Comparison of ENCODE assay signal across 8 mouse cellular contexts in genomic region chrX:38563941-38564541, GRCm38 (mm10). TPM values are rescaled to one million over a fixed set of nuclear protein-coding genes. Genes with fewer than 3 reads are reported as not detected.
A peak's percentile ranks its signal among the peaks of the same experiment; 100 is the strongest.
DNase-seq lines count a peak whose midpoint lies in the region; ATAC-seq lines count a peak whose summit lies in the region.

No protein-coding gene starts in this region.

- WGBS in forebrain, embryonic 13.5 days, result 26% methylated on average over 8 of the region's 19 CpGs
- WGBS in hindbrain, embryonic 13.5 days, result 22% methylated on average over 14 of the region's 19 CpGs

- DNase-seq in CD8-positive naive resting alpha-beta T cell, adult 2 months (ENCODE audit: low read depth in 2 of 2, low spot score in 2 of 2), result peak; percentile 16 to 18
- peak; percentile 10 for DNase-seq in adrenal gland, adult 8-10 months
- DNase-seq in layer of hippocampus, postnatal 10 days (ENCODE audit: low spot score in 2 of 2), result peak; percentile 16 to 18
- DNase-seq in lung, postnatal 10 days, result peak; percentile 12
- DNase-seq in right cerebral cortex, postnatal 25 days, result peak; percentile 39
- no peak for DNase-seq in MN1 (ENCODE audit: low spot score)

- H3K4me1 ChIP-seq in forebrain, embryonic 13.5 days, result peaks cover 2% of the 10 kb centered on the region
- peaks cover 13% of the 10 kb centered on the region for H3K4me1 ChIP-seq in hindbrain, embryonic 13.5 days (replicated peaks)

- H3K27me3 ChIP-seq in forebrain, embryonic 13.5 days, result no peaks in the 10 kb centered on the region
- no peaks in the 10 kb centered on the region for H3K27me3 ChIP-seq in hindbrain, embryonic 13.5 days

- peak; percentile 23 for ATAC-seq in forebrain, embryonic 13.5 days
- no peak; the same call in none of the 2 replicates for ATAC-seq in hindbrain, embryonic 13.5 days (ENCODE audit: low FRiP score)

- no peaks in the 10 kb centered on the region for H3K9me3 ChIP-seq in forebrain, embryonic 13.5 days (replicated peaks)
- no peaks in the 10 kb centered on the region for H3K9me3 ChIP-seq in hindbrain, embryonic 13.5 days

- peak overlapping the region; percentile 67 for H3K4me2 ChIP-seq in forebrain, embryonic 13.5 days
- peak overlapping the region; percentile 67 for H3K4me2 ChIP-seq in hindbrain, embryonic 13.5 days

- H3K36me3 ChIP-seq in forebrain, embryonic 13.5 days (ENCODE audit: poor library complexity, severe bottlenecking), result peaks cover 8% of the 10 kb centered on the region; the same call in 1 of the 2 replicates
- H3K36me3 ChIP-seq in hindbrain, embryonic 13.5 days, result peaks cover 5% of the 10 kb centered on the region; the same call in 1 of the 2 replicates

- peak overlapping the region; percentile 72 for H3K9ac ChIP-seq in forebrain, embryonic 13.5 days
- H3K9ac ChIP-seq in hindbrain, embryonic 13.5 days, result peak overlapping the region; percentile 76

- peak overlapping the region; percentile 51 for H3K4me3 ChIP-seq in forebrain, embryonic 13.5 days
- peak overlapping the region; percentile 52 for H3K4me3 ChIP-seq in hindbrain, embryonic 13.5 days

- peak overlapping the region; percentile 92 for H3K27ac ChIP-seq in forebrain, embryonic 13.5 days
- peak overlapping the region; percentile 95 for H3K27ac ChIP-seq in hindbrain, embryonic 13.5 days

RNA-seq across cellular contexts. Expression of gene Cul4b, which starts 12.0 kb away (rescaled TPM):
- 10 to 100 TPM; 39.7 to 43.5 (median 41.5) TPM for total RNA-seq in adrenal gland, adult 8-10 months (2022)
- polyA plus RNA-seq in forebrain, embryonic 13.5 days (2015; fragmentation: Nextera tagmentation; extraction: Ambion mirVana), result 22.1 and 23.6 TPM in 2 replicates
- polyA plus RNA-seq in hindbrain, embryonic 13.5 days (2015; fragmentation: Nextera tagmentation; extraction: Ambion mirVana), result 19.4 and 20.3 TPM in 2 replicates
- total RNA-seq in layer of hippocampus, postnatal 10 days (2021), result 10 to 100 TPM; 40.1 to 42.0 TPM

RNA-seq across cellular contexts. Expression of gene Mcts1, which starts 36.3 kb away (rescaled TPM):
- 10 to 100 TPM; 67.1 to 79.3 (median 72.5) TPM for total RNA-seq in adrenal gland, adult 8-10 months (2022)
- 132 and 138 TPM in 2 replicates for polyA plus RNA-seq in forebrain, embryonic 13.5 days (2015; fragmentation: Nextera tagmentation; extraction: Ambion mirVana)
- 188 TPM in 2 replicates for polyA plus RNA-seq in hindbrain, embryonic 13.5 days (2015; fragmentation: Nextera tagmentation; extraction: Ambion mirVana)
- total RNA-seq in layer of hippocampus, postnatal 10 days (2021), result 100 to 1,000 TPM in 1 of 2 experiments, 10 to 100 TPM in 1; 95.1 to 107 TPM
